Mouse (Mus musculus) heart, embryonic 13.5 days (tissue): Measurements from ENCODE around the gene Hoxb9. TPM values are rescaled to one million over a fixed set of nuclear protein-coding genes. Genes with fewer than 3 reads are reported as not detected.
A peak's percentile ranks its signal among the peaks of the same experiment; 100 is the strongest.

Experiments
- ATAC-seq: fragments of 200-750 bp; cut with Nextera tagmentation; 2 replicates; pipeline ENCODE4 v1.8.0; 2017; ENCODE audit warnings: moderate TSS enrichment; ENCODE audit not compliant: insufficient number of reproducible peaks, low FRiP score, low TSS enrichment; ENCODE audit errors: extremely low read depth
- H3K27ac ChIP-seq: fragments of 300-500 bp; sonication (generic); replicated peaks from 2 replicates; pipeline ENCODE4 v1.5.1; 2015; ENCODE audit warnings: moderate library complexity, mild to moderate bottlenecking, inconsistent platforms
- H3K27me3 ChIP-seq: fragments of 300-500 bp; sonication (generic); replicated peaks from 2 replicates; pipeline ENCODE4 v1.6.1; 2015; ENCODE audit warnings: mild to moderate bottlenecking, inconsistent platforms
- H3K36me3 ChIP-seq: fragments of 300-500 bp; sonication (generic); 2 replicates; pipeline ENCODE4 v1.6.1; 2015; ENCODE audit warnings: mild to moderate bottlenecking, inconsistent platforms
- H3K4me1 ChIP-seq: fragments of 300-500 bp; sonication (generic); 2 replicates; pipeline ENCODE4 v1.6.1; 2015; ENCODE audit warnings: inconsistent platforms
- H3K4me2 ChIP-seq: fragments of 300-500 bp; sonication (generic); 2 replicates; pipeline ENCODE4 v1.6.1; 2015; ENCODE audit warnings: inconsistent platforms, mild to moderate bottlenecking, moderate library complexity
- H3K4me3 ChIP-seq: fragments of 300-500 bp; sonication (generic); 2 replicates; pipeline ENCODE4 v1.5.1; 2015; ENCODE audit warnings: moderate library complexity, mild to moderate bottlenecking, inconsistent platforms
- H3K9ac ChIP-seq: fragments of 300-500 bp; sonication (generic); 2 replicates; pipeline ENCODE4 v1.6.1; 2015; ENCODE audit warnings: inconsistent platforms, mild to moderate bottlenecking, moderate library complexity
- H3K9me3 ChIP-seq: fragments of 300-500 bp; sonication (generic); 2 replicates; pipeline ENCODE4 v1.6.1; 2016; ENCODE audit warnings: inconsistent platforms
- WGBS: fragments of 180-500 bp; shearing (Covaris S2); methylation state at CpG from one replicate; pipeline ENCODE4 v1.1.7; 2015; ENCODE audit warnings: mixed read lengths; 5-methylcytosine and 5-hydroxymethylcytosine counted together
- microRNA counts: library from miRNA; unstranded; fragments of <30 nt; microRNA quantifications from one replicate; lab custom pipeline; 2016
- microRNA-seq: library from miRNA; unstranded; fragments of <30 nt; microRNA quantifications from one replicate; pipeline ENCODE4, GENCODE M21; 2016
- polyA plus RNA-seq: library from polyadenylated mRNA; unstranded; fragments of >200 nt; fragmentation: Nextera tagmentation; extraction: Ambion mirVana; gene quantifications from 2 replicates; pipeline ENCODE4 v1.2.1, GENCODE M21; 2015

Gene Hoxb9
- polyA plus RNA-seq, 1 experiment from 2014 or later = not detected

GRCm38 (mm10) chr11:96319910-96320309 lies 48.7 kb downstream of the Hoxb9 start:
- H3K9ac ChIP-seq = peak overlapping the region; percentile 84
- H3K27me3 ChIP-seq = peaks cover 100% of the 10 kb centered on the region
- no peaks in the 10 kb centered on the region for H3K36me3 ChIP-seq
- no peaks in the 10 kb centered on the region for H3K9me3 ChIP-seq
- H3K27ac ChIP-seq = peak overlapping the region; percentile 85
- ATAC-seq = no peak
- WGBS = 2% methylated on average over 29 of the region's 29 CpGs
- H3K4me1 ChIP-seq = peaks cover 10% of the 10 kb centered on the region
- H3K4me3 ChIP-seq = peak overlapping the region; percentile 54
- H3K4me2 ChIP-seq = peak overlapping the region; percentile 66

- Histone ChIP-seq H3K4me3 (peak overlapping the region; percentile 54), H3K27ac (peak overlapping the region; percentile 85), H3K4me2 (peak overlapping the region; percentile 66), H3K4me1 (peaks cover 10% of the 10 kb centered on the region), H3K9me3 (no peaks in the 10 kb centered on the region), H3K9ac (peak overlapping the region; percentile 84), H3K27me3 (peaks cover 100% of the 10 kb centered on the region), H3K36me3 (no peaks in the 10 kb centered on the region)
- ATAC-seq = no peak
- 11% methylated on average over 17 of the region's 17 CpGs for WGBS
These were observed 49.4 kb downstream of the Hoxb9 start for GRCm38 (mm10) chr11:96320688-96321087.

- H3K27me3 ChIP-seq = peaks cover 100% of the 10 kb centered on the region
- 0 out of 2 replicates have a peak overlapping the region, but pooled peaks have one; percentile 8 for H3K27ac ChIP-seq
- H3K4me2 ChIP-seq = peak overlapping the region; percentile 41; the same call in 1 of the 2 replicates
- 25% methylated on average over 5 of the region's 5 CpGs for WGBS
- H3K9ac ChIP-seq = peak overlapping the region; percentile 48; the same call in 1 of the 2 replicates
- no peaks in the 10 kb centered on the region for H3K36me3 ChIP-seq
- peaks cover 10% of the 10 kb centered on the region for H3K4me1 ChIP-seq
- H3K4me3 ChIP-seq = no peak overlapping the region
- ATAC-seq = no peak
- no peaks in the 10 kb centered on the region for H3K9me3 ChIP-seq
These were observed 50.6 kb downstream of the Hoxb9 start for GRCm38 (mm10) chr11:96321846-96322245.

- peak overlapping the region; percentile 10; the same call in 1 of the 2 replicates for H3K4me3 ChIP-seq
- no peaks in the 10 kb centered on the region for H3K36me3 ChIP-seq
- 20% methylated on average over 6 of the region's 6 CpGs for WGBS
- H3K4me1 ChIP-seq = peaks cover 10% of the 10 kb centered on the region
- peaks cover 100% of the 10 kb centered on the region for H3K27me3 ChIP-seq
- H3K4me2 ChIP-seq = peak overlapping the region; percentile 41
- H3K27ac ChIP-seq = peak overlapping the region; percentile 45; the same call in 1 of the 2 replicates
- H3K9ac ChIP-seq = peak overlapping the region; percentile 48
- H3K9me3 ChIP-seq = no peaks in the 10 kb centered on the region
- no peak for ATAC-seq
These were observed 51.5 kb downstream of the Hoxb9 start for GRCm38 (mm10) chr11:96322738-96323137.

GRCm38 (mm10) chr11:96323154-96323553 lies 51.9 kb downstream of the Hoxb9 start, which contains the start of gene Hoxb3:
Hoxb3 (plus strand) TSS chr11:96323326.
- H3K4me3 ChIP-seq = peak within 1 kb of the TSS; percentile 10; the same call in 1 of the 2 replicates
- peaks cover 100% of the 10 kb centered on the region for H3K27me3 ChIP-seq
- H3K9me3 ChIP-seq = no peaks in the 10 kb centered on the region
- H3K9ac ChIP-seq = peak within 1 kb of the TSS; percentile 48
- peak within 1 kb of the TSS; percentile 45 for H3K27ac ChIP-seq
- H3K4me2 ChIP-seq = peak within 1 kb of the TSS; percentile 41
- WGBS = 25% methylated on average over 10 of the region's 10 CpGs
- H3K36me3 ChIP-seq = no peaks in the 10 kb centered on the region
- ATAC-seq = no peak
- peaks cover 10% of the 10 kb centered on the region for H3K4me1 ChIP-seq

GRCm38 (mm10) chr11:96324125-96324524 lies 52.9 kb downstream of the Hoxb9 start:
- Histone ChIP-seq H3K4me2 (peak overlapping the region; percentile 41), H3K36me3 (no peaks in the 10 kb centered on the region), H3K9ac (peak overlapping the region; percentile 42), H3K9me3 (no peaks in the 10 kb centered on the region), H3K4me1 (peaks cover 4% of the 10 kb centered on the region; the same call in 1 of the 2 replicates), H3K4me3 (peak overlapping the region; percentile 8; the same call in 1 of the 2 replicates), H3K27me3 (peaks cover 100% of the 10 kb centered on the region), H3K27ac (peak overlapping the region; percentile 45)
- ATAC-seq = no peak
- 5% methylated on average over 5 of the region's 5 CpGs for WGBS

- ATAC-seq = no peak
- Histone ChIP-seq H3K4me3 (peak overlapping the region; percentile 23), H3K27me3 (peaks cover 100% of the 10 kb centered on the region), H3K9ac (peak overlapping the region; percentile 67), H3K27ac (peak overlapping the region; percentile 45; the same call in 1 of the 2 replicates), H3K4me1 (no peaks in the 10 kb centered on the region; the same call in 1 of the 2 replicates), H3K9me3 (no peaks in the 10 kb centered on the region), H3K36me3 (no peaks in the 10 kb centered on the region), H3K4me2 (peak overlapping the region; percentile 49)
- WGBS = 8% methylated on average over 8 of the region's 8 CpGs
These were observed 53.7 kb downstream of the Hoxb9 start for GRCm38 (mm10) chr11:96324965-96325364.

GRCm38 (mm10) chr11:96325747-96326212 lies 54.5 kb downstream of the Hoxb9 start:
- H3K4me1 ChIP-seq = no peaks in the 10 kb centered on the region; the same call in 1 of the 2 replicates
- H3K4me3 ChIP-seq = peak overlapping the region; percentile 23
- H3K9ac ChIP-seq = peak overlapping the region; percentile 67
- peak overlapping the region; percentile 45; the same call in 1 of the 2 replicates for H3K27ac ChIP-seq
- H3K27me3 ChIP-seq = peaks cover 100% of the 10 kb centered on the region
- WGBS = 5% methylated on average over 22 of the region's 22 CpGs
- H3K9me3 ChIP-seq = no peaks in the 10 kb centered on the region
- no peak for ATAC-seq
- H3K4me2 ChIP-seq = peak overlapping the region; percentile 49
- H3K36me3 ChIP-seq = no peaks in the 10 kb centered on the region

MicroRNA genes within 50 kb of the gene (microRNA counts, 519-probe panel; counts per million panel counts)
- 3,787 counts per million, percentile 73 among the panel's probes with 10 or more counts for microRNA mmu-miR-10a (lab: Ali Mortazavi, UCI)
- 209 counts per million, percentile 61 among the panel's probes with 10 or more counts for microRNA mmu-miR-196a (lab: Ali Mortazavi, UCI)

Small RNAs within 50 kb of the gene (microRNA-seq; reads per million reads assigned to microRNA genes)
- gene Mir10a (4,879 reads per million, percentile 92 among the genes with 10 or more reads in this experiment), gene Mir196a-1 (1.0 reads per million)

Other genes with a start within 250 kb of the Hoxb9 start
- not detected in 2 replicates for gene Gip, start 246.9 kb upstream of the Hoxb9 start, polyA plus RNA-seq
- 68.3 and 74.7 TPM in 2 replicates for gene Snf8, start 236.6 kb upstream of the Hoxb9 start, polyA plus RNA-seq
- 31.5 and 33.1 TPM in 2 replicates for gene Ube2z, start 206.1 kb upstream of the Hoxb9 start, polyA plus RNA-seq
- gene Atp5g1, start 195.8 kb upstream of the Hoxb9 start, polyA plus RNA-seq = 1,502 and 1,689 TPM in 2 replicates
- gene Calcoco2, start 159.5 kb upstream of the Hoxb9 start, polyA plus RNA-seq = not detected in 2 replicates
- not detected in 2 replicates for gene Ttll6, start 137.7 kb upstream of the Hoxb9 start, polyA plus RNA-seq
- not detected in 2 replicates for gene Hoxb13, start 77.1 kb upstream of the Hoxb9 start, polyA plus RNA-seq
- not detected in 2 replicates for gene Hoxb8, start 10.4 kb downstream of the Hoxb9 start, polyA plus RNA-seq
- gene Hoxb7, start 15.2 kb downstream of the Hoxb9 start, polyA plus RNA-seq = 0.11 and 0.25 TPM in 2 replicates
- 1.4 and 2.0 TPM in 2 replicates for gene Hoxb6, start 21.0 kb downstream of the Hoxb9 start, polyA plus RNA-seq
- 3.8 and 5.5 TPM in 2 replicates for gene Hoxb5, start 31.9 kb downstream of the Hoxb9 start, polyA plus RNA-seq
- 0.43 and 0.59 TPM in 2 replicates for gene Hoxb4, start 46.8 kb downstream of the Hoxb9 start, polyA plus RNA-seq
- 0.31 and 1.1 TPM in 2 replicates for gene Hoxb3, start 51.9 kb downstream of the Hoxb9 start, polyA plus RNA-seq
- gene Hoxb2, start 79.1 kb downstream of the Hoxb9 start, polyA plus RNA-seq = 3.6 and 5.9 TPM in 2 replicates
- 0.17 and 0.18 TPM in 2 replicates for gene Hoxb1, start 94.3 kb downstream of the Hoxb9 start, polyA plus RNA-seq
- 0.33 and 1.1 TPM in 2 replicates for gene Skap1, start 193.1 kb downstream of the Hoxb9 start, polyA plus RNA-seq